Mouse (Mus musculus): Measurements from ENCODE around the gene Plxdc1. TPM values are rescaled to one million over a fixed set of nuclear protein-coding genes. Genes with fewer than 3 reads are reported as not detected.

Gene Plxdc1
- total and polyA plus RNA-seq, 3 experiments, result 11.0 to 22.2 (median 17.5) TPM

DNA sequence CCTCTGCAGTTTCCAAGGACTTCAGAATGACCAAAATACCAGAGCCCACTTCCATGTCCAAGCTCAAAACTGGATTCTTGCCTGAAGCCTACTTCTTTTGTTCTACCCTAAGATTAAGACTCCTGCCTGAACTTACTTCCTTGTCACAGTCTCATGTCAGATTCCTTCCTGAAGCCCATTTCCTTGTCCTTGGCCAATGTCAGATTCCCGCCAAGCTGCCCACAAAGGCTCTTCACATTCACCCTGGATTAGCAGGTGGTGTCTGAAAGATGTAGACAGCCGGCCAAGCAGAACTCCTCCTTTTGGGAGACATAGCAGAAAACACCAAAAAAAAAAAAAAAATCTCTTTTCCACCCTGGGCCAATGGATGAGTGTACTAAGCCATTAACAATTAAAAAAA lies 70.8 kb downstream of the Plxdc1 start:
- DNase-seq, result no peak

DNA sequence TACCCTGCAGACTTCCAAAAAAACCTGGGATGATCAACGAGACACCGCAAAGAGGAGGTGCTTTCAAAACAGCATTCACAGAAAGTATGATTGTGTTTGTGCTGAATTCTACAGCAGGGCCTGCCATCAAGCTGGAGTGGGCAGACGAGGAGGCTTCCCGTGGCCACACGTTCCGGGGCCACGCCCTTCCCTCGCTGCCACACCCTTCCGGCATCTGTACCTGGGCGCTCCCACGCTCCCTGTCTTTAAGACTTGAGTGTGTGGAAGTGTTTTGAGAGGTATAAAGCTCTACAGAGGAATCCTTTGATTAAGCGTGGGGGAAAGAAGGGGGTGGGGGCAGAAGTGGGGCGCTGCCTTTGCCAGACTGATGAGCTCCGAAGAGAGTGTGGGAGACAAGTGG lies 73.1 kb downstream of the Plxdc1 start:
- no peak for DNase-seq

DNA sequence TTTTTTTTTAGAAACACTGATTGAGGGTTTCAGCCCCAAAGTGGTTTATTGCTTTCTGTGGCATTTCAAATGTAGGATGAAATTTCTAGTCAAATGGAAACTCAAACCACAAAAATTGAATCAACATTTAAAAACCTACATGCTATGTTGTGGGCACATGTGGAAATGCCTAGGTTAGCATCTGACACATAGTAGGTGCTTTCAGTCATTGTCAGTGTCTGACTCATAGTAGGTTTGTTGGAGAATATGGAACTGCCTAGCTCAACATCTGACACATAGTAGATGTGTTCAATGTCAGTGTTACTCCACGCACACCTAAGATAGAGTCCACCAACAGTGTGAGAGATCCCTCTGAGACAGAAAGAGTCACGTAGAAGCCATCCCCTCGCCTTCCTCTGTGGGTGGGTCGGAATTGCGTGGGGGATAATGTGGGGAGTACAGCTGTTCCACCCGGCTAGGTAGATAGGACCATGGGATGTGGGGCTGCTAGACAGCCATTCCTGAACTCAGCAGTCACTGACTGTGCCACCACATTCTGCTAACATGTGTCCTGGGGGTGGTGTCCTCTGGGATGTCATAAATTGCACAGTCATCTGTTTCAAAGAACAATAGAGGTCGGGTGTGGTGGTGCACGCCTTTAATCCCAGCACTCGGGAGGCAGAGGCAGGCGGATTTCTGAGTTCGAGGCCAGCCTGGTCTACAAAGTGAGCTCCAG lies 77.5 kb downstream of the Plxdc1 start:
- DNase-seq, result no peak

DNA sequence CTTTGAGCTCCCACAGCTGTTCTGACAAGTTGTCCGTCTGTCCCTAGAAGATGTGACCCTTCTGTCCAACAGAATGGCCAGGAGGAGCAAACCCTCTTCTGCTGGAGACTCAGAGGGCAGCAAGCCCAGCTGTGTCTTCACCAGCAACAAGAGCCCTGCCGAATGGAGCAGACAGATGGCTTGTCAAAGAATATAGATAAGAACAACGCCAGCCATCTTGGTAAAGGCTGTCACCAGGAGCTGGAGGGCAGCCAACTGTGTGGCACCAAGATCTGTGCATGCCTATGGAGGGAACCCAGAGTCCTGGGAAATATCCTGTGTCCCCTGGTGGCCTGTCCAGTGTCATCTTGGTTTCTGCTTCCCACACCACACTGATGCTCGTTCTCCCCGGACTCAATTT lies 78.3 kb downstream of the Plxdc1 start:
- DNase-seq, result no peak

DNA sequence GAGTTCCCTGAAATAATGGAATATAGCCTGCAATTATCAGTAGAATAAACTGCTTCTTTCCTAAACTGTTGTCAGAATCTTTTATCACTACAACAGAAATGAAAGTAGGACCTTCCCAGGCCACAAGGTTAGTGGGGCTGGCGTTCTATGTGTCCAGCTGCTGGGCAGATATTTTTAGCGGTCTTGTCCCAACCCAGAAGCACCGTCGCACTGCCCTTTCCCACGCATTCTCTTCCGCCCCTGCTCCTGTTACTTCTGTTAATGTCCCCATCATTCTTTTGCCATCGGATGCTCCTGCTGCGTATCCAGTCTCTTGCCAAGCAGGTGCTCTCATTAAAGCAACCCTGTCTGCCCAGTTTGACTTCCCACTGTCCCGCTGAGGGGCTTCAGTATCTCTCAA lies 79.3 kb downstream of the Plxdc1 start:
- DNase-seq, result no peak

GRCm38 (mm10) chr11:97905941-97906340 lies 80.3 kb downstream of the Plxdc1 start:
- DNase-seq, result no peak

GRCm38 (mm10) chr11:97905540-97905939 lies 80.7 kb downstream of the Plxdc1 start:
- no peak for DNase-seq

DNA sequence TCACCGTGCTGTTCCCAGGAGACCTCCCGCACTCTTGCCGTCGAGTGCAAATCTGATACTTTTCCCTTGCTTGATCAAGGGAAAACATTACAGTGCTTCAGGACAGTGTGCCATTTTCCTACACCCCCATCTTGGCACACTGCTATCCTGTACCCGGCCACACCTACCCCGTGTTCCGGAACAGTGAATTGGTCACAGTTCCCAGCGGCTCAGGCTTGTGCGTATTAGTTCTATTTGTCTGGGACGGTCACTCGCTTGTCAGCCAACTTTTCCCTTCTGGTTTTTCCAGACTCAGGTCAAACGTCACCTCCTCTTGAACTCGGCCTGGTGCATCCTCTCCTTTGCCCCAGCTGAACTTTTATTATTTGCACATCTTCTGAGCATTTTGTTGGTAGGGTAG lies 81.4 kb downstream of the Plxdc1 start:
- DNase-seq, result no peak

DNA sequence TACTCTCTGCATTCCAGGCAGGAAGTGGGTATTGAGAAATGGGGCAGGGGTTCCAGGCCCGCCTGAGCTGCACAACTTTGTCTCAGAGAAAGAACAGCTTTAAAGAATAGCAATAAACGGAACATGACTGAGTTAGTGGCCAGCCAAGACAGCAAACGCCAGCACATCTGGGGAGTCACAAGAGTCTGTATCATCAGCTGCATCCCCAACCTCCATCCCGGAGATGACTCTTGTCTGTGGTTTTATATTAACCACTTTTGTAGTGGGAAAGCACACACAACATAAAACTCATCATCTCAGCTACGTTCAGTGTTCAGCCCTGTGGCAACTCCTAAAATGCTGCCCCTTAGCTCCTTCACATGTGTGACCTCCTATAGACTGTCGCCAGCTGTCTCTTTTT lies 84.4 kb downstream of the Plxdc1 start:
- DNase-seq, result no peak

- peak; percentile 90 for DNase-seq
Measured at GRCm38 (mm10) chr11:97899822-97900221, 86.4 kb downstream of the Plxdc1 start.

GRCm38 (mm10) chr11:97897568-97898185 lies 88.6 kb downstream of the Plxdc1 start:
- no peak for DNase-seq

GRCm38 (mm10) chr11:97896655-97897054 lies 89.6 kb downstream of the Plxdc1 start:
- no peak for DNase-seq

- no peak for DNase-seq
Measured at GRCm38 (mm10) chr11:97891821-97892220, 94.4 kb downstream of the Plxdc1 start.

DNA sequence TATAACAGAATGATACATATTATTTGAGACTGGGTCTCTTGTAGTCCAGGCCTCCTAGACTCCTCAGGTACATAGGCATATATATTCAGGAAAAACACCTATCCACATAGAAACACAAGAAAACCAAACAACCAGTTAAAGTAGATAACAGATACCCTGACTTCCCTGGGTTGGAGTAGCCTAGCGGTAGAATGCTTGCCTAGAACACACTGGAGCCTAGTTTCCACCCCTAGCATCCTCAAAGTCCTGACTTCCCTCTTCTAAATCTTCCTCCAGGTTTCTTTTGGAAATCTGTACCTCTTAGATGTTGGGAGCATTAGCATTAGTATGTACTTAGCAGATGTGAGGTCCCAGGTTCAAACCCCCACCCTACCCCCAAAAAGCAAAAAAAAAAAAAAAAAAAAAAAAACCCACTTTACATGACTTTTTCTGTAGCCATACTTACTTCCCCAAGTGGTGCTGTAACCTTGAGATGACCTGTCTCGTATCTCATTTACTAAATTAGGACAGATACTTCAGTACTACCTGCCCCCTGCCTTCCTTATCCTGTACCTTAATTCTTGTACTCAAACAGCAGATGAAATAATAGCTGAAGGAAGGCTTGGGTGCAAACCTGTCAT lies 100.8 kb downstream of the Plxdc1 start:
- no peak for DNase-seq

DNA sequence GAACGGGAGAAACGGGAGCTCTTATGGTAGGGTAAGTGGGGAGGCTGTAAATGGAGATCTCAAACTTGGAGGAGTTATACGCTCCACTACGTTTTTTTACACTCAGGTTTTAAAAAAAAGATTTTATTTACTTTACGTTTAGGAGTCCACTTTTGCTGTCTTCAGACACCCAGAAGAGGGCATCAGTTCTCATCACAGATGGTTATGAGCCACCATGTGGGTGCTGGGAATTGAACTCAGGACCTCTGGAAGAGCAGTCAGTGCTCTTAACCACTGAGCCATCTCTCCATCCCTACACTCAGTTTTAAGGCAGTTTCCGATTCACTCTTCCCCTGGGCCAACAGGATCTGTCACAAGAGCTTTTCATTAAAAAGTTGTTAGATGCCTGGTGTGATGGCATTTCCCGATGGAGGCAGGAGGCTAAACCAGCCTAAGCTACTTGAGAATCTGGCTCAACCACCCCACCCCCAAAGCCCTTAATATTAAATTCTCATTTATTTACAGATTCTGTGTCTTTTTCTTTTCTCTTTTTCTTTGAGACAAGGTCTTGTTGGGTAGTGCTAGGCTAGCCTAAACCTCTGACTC lies 101.6 kb downstream of the Plxdc1 start:
- DNase-seq, result no peak

DNA sequence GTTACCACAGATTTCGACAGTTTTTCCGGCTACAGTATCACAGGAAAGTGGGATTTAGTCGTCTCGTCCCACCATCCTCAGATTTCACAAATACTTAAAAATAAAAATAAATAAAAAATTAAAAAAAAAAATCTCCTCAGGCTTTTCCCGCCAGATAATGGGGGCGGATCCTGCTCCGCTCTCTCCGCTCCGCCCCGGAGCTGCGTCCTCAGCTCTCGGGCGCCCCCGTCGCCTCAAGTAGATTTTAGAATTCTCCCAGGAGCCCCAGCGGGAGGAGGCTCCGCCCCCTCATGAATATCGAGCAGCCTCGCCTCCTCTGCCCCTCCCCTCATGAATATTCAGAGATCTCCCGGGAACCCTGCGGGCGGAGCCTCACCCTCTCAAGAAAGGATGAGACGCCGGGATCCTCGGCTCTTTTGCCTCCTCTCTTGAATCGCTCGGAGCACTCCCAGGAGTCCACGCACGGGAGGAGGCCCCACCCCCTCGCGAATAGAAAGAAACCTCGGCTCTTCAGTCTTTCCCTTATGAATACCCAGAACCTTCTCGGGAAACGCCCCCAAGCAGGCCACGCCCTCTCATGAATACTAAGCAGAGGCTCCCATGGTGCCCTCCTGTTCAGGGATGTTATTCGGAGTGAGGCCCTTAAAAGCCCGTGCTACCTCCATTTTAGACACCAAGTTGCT lies 102.2 kb downstream of the Plxdc1 start, which contains the start of gene Fbxo47:
Gene Fbxo47 (minus strand): TSS at position 237 of the 683 bp plus-strand sequence.
- DNase-seq, result peak; percentile 98

DNA sequence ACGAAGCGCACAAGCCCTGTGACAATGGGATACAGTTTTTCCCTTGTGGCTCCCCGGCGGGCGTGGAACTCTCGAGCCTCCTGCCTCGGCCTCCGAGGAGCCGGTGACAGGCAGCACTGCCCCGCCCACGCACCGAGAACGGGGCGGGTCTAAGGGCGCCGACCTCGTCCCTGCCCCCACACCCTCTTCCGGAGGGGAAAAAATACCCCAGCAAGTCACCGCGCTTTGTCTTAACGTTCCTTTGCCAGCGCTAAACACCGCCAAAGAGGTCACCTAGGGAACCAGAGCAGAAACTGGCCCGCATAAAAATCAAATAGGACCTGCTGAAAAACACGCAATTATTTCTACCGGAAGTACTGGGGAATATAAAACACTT lies 102.7 kb downstream of the Plxdc1 start:
- DNase-seq, result peak; percentile 84

DNA sequence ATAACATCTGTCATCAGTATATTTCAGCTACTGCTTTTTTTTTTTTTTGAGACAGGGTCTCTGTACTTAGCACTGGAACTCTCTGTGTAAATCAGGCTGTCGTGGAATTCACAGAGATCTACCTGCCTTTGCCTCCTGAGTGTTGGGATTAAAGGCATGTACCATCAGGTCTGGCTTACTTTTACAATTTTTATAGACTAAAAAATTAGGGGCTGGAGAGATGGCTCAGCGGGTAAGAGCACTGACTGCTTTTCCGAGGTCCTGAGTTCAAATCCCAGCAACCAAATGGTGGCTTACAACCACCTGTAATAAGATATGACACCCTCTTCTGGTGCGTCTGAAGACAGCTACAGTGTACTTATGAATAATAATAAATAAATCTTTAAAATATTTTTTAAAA lies 105.9 kb downstream of the Plxdc1 start:
- no peak for DNase-seq

DNA sequence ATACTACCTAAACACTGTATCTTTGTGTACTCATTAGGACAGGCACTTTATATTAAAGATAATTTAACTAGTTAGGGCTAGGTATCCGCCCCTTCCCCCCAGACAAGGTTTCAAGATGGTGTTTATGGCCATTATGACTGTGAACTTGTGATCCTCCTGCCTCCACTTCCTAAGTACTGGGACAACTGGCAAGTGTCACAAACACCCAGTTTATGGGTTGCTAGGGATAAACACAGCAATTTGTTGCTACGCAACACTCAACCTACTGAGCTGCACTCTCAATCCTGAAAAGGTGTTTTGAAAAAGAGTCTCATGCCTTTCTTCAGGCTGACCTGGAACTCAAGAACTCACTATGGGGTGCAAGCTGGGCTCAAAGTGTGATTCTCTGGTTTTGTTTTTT lies 108.9 kb downstream of the Plxdc1 start:
- no peak for DNase-seq

- DNase-seq, result no peak
Measured at GRCm38 (mm10) chr11:97874396-97874795, 111.8 kb downstream of the Plxdc1 start.
